ENCODE assay signal across 24 mouse cellular contexts in genomic region chr6:115542341-115542740, GRCm38 (mm10). TPM values are rescaled to one million over a fixed set of nuclear protein-coding genes. Genes with fewer than 3 reads are reported as not detected.
"Had no signal": no experiment of that assay in that cellular context is flagged by ENCODE, and none has a peak within 500 bp of the region (broad histone marks: within the 10 kb centered on the region; RNA-seq: fewer than 3 reads in every experiment).

No protein-coding gene starts in this region.

- H3K9ac ChIP-seq: limb, embryonic 12.5 days; limb, embryonic 15.5 days; liver, embryonic 14.5 days; lung, embryonic 15.5 days; midbrain, embryonic 15.5 days; neural tube, embryonic 12.5 days; neural tube, embryonic 15.5 days had no signal

- H3K27me3 ChIP-seq: limb, embryonic 12.5 days; limb, embryonic 15.5 days; lung, embryonic 15.5 days; midbrain, embryonic 15.5 days; neural tube, embryonic 12.5 days; neural tube, embryonic 15.5 days had no signal

- ATAC-seq: midbrain, embryonic 15.5 days had no signal

- H3K9me3 ChIP-seq: limb, embryonic 12.5 days; limb, embryonic 15.5 days; lung, embryonic 15.5 days; megakaryocyte, embryonic 14.5 days; midbrain, embryonic 10.5 days; midbrain, embryonic 15.5 days; neural tube, embryonic 12.5 days; neural tube, embryonic 15.5 days had no signal

- H3K4me3 ChIP-seq: limb, embryonic 12.5 days; limb, embryonic 15.5 days; lung, embryonic 15.5 days; megakaryocyte, embryonic 14.5 days; midbrain, embryonic 10.5 days; midbrain, embryonic 15.5 days; neural tube, embryonic 12.5 days; neural tube, embryonic 15.5 days had no signal

- H3K36me3 ChIP-seq: limb, embryonic 12.5 days; limb, embryonic 15.5 days; lung, embryonic 15.5 days; midbrain, embryonic 15.5 days; neural tube, embryonic 12.5 days; neural tube, embryonic 15.5 days had no signal

- H3K27ac ChIP-seq: limb, embryonic 15.5 days; liver, embryonic 14.5 days; midbrain, embryonic 10.5 days; midbrain, embryonic 15.5 days; neural tube, embryonic 12.5 days; neural tube, embryonic 15.5 days had no signal

- H3K4me2 ChIP-seq: limb, embryonic 12.5 days; limb, embryonic 15.5 days; lung, embryonic 15.5 days; midbrain, embryonic 15.5 days; neural tube, embryonic 12.5 days; neural tube, embryonic 15.5 days had no signal

- DNase-seq: kidney, adult 18-20 months; kidney, adult 9 months; kidney, postnatal 10 days; kidney, postnatal 4 days; left cerebral cortex, postnatal 4 days; lung, adult 18-20 months; lung, postnatal 10 days; lung, postnatal 36 days; retina, postnatal 1 day; thymus, adult 18-20 months; thymus, postnatal 36 days had no signal

RNA-seq across cellular contexts. Expression of gene Mkrn2os, which starts 50.0 kb away (rescaled TPM):
- total RNA-seq: layer of hippocampus, adult 18-20 months; layer of hippocampus, postnatal 14 days; left cerebral cortex, adult 8-10 months; left cerebral cortex, postnatal 14 days; left cerebral cortex, postnatal 4 days had no signal
